Mouse (Mus musculus): ENCODE data around the gene Olfr30. TPM values are rescaled to one million over a fixed set of nuclear protein-coding genes. Genes with fewer than 3 reads are reported as not detected.
"Not testable (repeated sequence)": the region's sequence is repeated elsewhere in the genome, so short reads cannot be mapped to it uniquely, and the experiment has no call there.

Gene Olfr30
- total RNA-seq (2021): not detected
- long read RNA-seq, experiment 1: 0 reads
- long read RNA-seq, experiment 2: 0 reads

GRCm38 (mm10) chr11:58462170-58462569 is at the start of gene Olfr30:
TSS of gene Olfr30 (minus strand) at chr11:58462270.
- no peak for DNase-seq

- DNase-seq: not testable (repeated sequence)
Measured at GRCm38 (mm10) chr11:58509058-58509457, 47.0 kb upstream of the Olfr30 start.

GRCm38 (mm10) chr11:58502472-58502871 is 40.4 kb upstream of the Olfr30 start, which contains the start of gene Olfr331:
TSS of gene Olfr331 (minus strand) at chr11:58502572.
- DNase-seq: not testable (repeated sequence)

- no peak for DNase-seq
Measured at GRCm38 (mm10) chr11:58499290-58499689, 37.2 kb upstream of the Olfr30 start.

GRCm38 (mm10) chr11:58498761-58499160 is 36.7 kb upstream of the Olfr30 start:
- DNase-seq: no peak

- DNase-seq: no peak
Measured at GRCm38 (mm10) chr11:58492455-58492854, 30.4 kb upstream of the Olfr30 start, which contains the start of gene Olfr332. TSS of gene Olfr332 (minus strand) at chr11:58492555.

- no peak for DNase-seq
Measured at GRCm38 (mm10) chr11:58453592-58453991, 8.5 kb downstream of the Olfr30 start.

- no peak for DNase-seq
Measured at GRCm38 (mm10) chr11:58452759-58453158, 9.3 kb downstream of the Olfr30 start, which contains the start of gene Lypd9. TSS of gene Lypd9 (minus strand) at chr11:58452923.

- no peak for DNase-seq
Measured at GRCm38 (mm10) chr11:58437866-58438265, 24.2 kb downstream of the Olfr30 start.

GRCm38 (mm10) chr11:58432259-58432658 is 29.8 kb downstream of the Olfr30 start, which contains the start of gene Gm12253:
TSS of gene Gm12253 (plus strand) at chr11:58432559.
- DNase-seq: no peak

- DNase-seq: no peak
Measured at GRCm38 (mm10) chr11:58420815-58421214, 41.3 kb downstream of the Olfr30 start, which contains the start of gene 1810065E05Rik. TSS of gene 1810065E05Rik (plus strand) at chr11:58421111.

- no peak for DNase-seq
Measured at GRCm38 (mm10) chr11:58418336-58418735, 43.7 kb downstream of the Olfr30 start.

GRCm38 (mm10) chr11:58408066-58408465 is 54.0 kb downstream of the Olfr30 start:
- peak; percentile 16 for DNase-seq

Other genes starting within 250 kb of the Olfr30 start
- gene 4930438A08Rik, start 187.5 kb downstream of the Olfr30 start, total RNA-seq (2021): not detected
- gene Zfp692, start 155.2 kb downstream of the Olfr30 start, total RNA-seq (2021): 1 to 10 TPM; 3.5 to 5.3 TPM
- gene Zfp672, start 131.9 kb downstream of the Olfr30 start, total RNA-seq (2021): 10 to 100 TPM; 31.0 to 41.3 TPM
- 10 to 100 TPM; 28.0 to 30.3 TPM for gene Sh3bp5l, start 131.5 kb downstream of the Olfr30 start, total RNA-seq (2021)
- gene Lypd8, start 83.2 kb downstream of the Olfr30 start, total RNA-seq (2021): not detected
- not detected for gene 1810065E05Rik, start 41.2 kb downstream of the Olfr30 start, total RNA-seq (2021)
- not detected for gene Gm12253, start 29.7 kb downstream of the Olfr30 start, total RNA-seq (2021)
- gene Lypd9, start 9.3 kb downstream of the Olfr30 start, total RNA-seq (2021): not detected
- not detected for gene Olfr332, start 30.3 kb upstream of the Olfr30 start, total RNA-seq (2021)
- not detected for gene Olfr331, start 40.3 kb upstream of the Olfr30 start, total RNA-seq (2021)
- gene Olfr330, start 72.6 kb upstream of the Olfr30 start, total RNA-seq (2021): not detected
- gene Olfr329-ps, start 84.2 kb upstream of the Olfr30 start, total RNA-seq (2021): not detected
- gene Olfr328, start 93.4 kb upstream of the Olfr30 start, total RNA-seq (2021): not detected
- gene Olfr224, start 108.3 kb upstream of the Olfr30 start, total RNA-seq (2021): not detected
- gene Olfr325, start 115.5 kb upstream of the Olfr30 start, total RNA-seq (2021): not detected
- not detected for gene Olfr324, start 132.8 kb upstream of the Olfr30 start, total RNA-seq (2021)
- gene 2210407C18Rik, start 153.8 kb upstream of the Olfr30 start, total RNA-seq (2021): not detected
- gene Olfr323, start 168.2 kb upstream of the Olfr30 start, total RNA-seq (2021): not detected
- gene Trim58, start 178.2 kb upstream of the Olfr30 start, total RNA-seq (2021): under 1 TPM in 1 of 2 experiments, not detected in 1; 0.27 TPM
- not detected for gene Olfr322, start 196.5 kb upstream of the Olfr30 start, total RNA-seq (2021)
- gene Olfr320, start 218.8 kb upstream of the Olfr30 start, total RNA-seq (2021): not detected
- not detected for gene Olfr319, start 236.9 kb upstream of the Olfr30 start, total RNA-seq (2021)

Data from gastrocnemius, postnatal 10 days (tissue).